Mouse (Mus musculus) CH12.LX (cell line): ENCODE results near the gene Npw. TPM values are rescaled to one million over a fixed set of nuclear protein-coding genes. Genes with fewer than 3 reads are reported as not detected.

Experiments used
- DNase-seq: peaks from one replicate; pipeline ENCODE4 v3.0.0-alpha.2; 2013; ENCODE audit errors: extremely low read depth
- H3K27ac ChIP-seq: 2 replicates; pipeline ENCODE4 v1.5.1; 2012; ENCODE audit warnings: low read depth, mild to moderate bottlenecking, control low read depth, moderate library complexity; ENCODE audit not compliant: insufficient read depth
- H3K27me3 ChIP-seq: replicated peaks from 2 replicates; pipeline ENCODE3; 2012; ENCODE audit warnings: inconsistent platforms
- H3K36me3 ChIP-seq, 2 experiments: replicated peaks in 1 of 2; 2 replicates each; pipeline versions ENCODE3 to v1.6.1; 2012; ENCODE audit warnings: inconsistent platforms in 1 of 2, low read length in 1 of 2, mild to moderate bottlenecking in 1 of 2, mixed read lengths in 1 of 2, moderate library complexity in 1 of 2; ENCODE audit not compliant: control insufficient read depth in 1 of 2, insufficient read depth in 1 of 2
- H3K4me1 ChIP-seq, 2 experiments: 2 replicates each; pipeline ENCODE4 v1.6.1; 2012; ENCODE audit warnings: inconsistent platforms in 1 of 2, moderate library complexity in 1 of 2; ENCODE audit not compliant: insufficient read depth in 2 of 2, control insufficient read depth in 1 of 2
- H3K4me2 ChIP-seq: 2 replicates; pipeline ENCODE4 v1.6.1; 2012; ENCODE audit warnings: low read depth, mild to moderate bottlenecking, control low read depth; ENCODE audit not compliant: poor library complexity, insufficient read depth, severe bottlenecking
- H3K4me3 ChIP-seq, 3 experiments: fragments of 150-350 bp in 1 of 3; sonication (generic) in 1 of 3; replicated peaks in 1 of 3; 2 replicates each; pipeline versions ENCODE3 to v1.5.1; 2011 to 2012; ENCODE audit warnings: low read depth in 2 of 3, low read length in 2 of 3, mild to moderate bottlenecking in 2 of 3, moderate library complexity in 2 of 3, control low read depth in 1 of 3, improper control_type of control experiment in 1 of 3, inconsistent platforms in 1 of 3, mixed read lengths in 1 of 3; ENCODE audit not compliant: poor library complexity in 1 of 3
- H3K79me2 ChIP-seq: replicated peaks from 2 replicates; pipeline ENCODE4 v1.6.1; 2012; ENCODE audit warnings: mild to moderate bottlenecking, moderate library complexity; ENCODE audit not compliant: control insufficient read depth, poor library complexity, insufficient read depth, severe bottlenecking; ENCODE audit errors: extremely low read depth
- H3K9ac ChIP-seq: 2 replicates; pipeline ENCODE4 v1.6.1; 2012; ENCODE audit warnings: low read depth, mild to moderate bottlenecking, control low read depth, moderate library complexity; ENCODE audit not compliant: insufficient read depth
- H3K9me3 ChIP-seq: replicated peaks from 2 replicates; pipeline ENCODE3; 2012; ENCODE audit warnings: low read length, inconsistent platforms, mixed read lengths
- BHLHE40 ChIP-seq: IDR thresholded peaks from 2 replicates; pipeline ENCODE4 v1.6.1; 2011; ENCODE audit warnings: mild to moderate bottlenecking, low read depth, low read length, improper control_type of control experiment
- CHD1 ChIP-seq: IDR thresholded peaks from 2 replicates; pipeline ENCODE4 v1.6.1; 2012; ENCODE audit warnings: low read depth, low read length, improper control_type of control experiment, inconsistent platforms
- CHD2 ChIP-seq: IDR thresholded peaks from 2 replicates; pipeline ENCODE4 v1.6.1; 2011; ENCODE audit warnings: low read length, improper control_type of control experiment
- CTCF ChIP-seq, 2 experiments: IDR thresholded peaks in 1 of 2; conservative IDR thresholded peaks in 1 of 2; 2 replicates each; pipeline ENCODE4 v1.5.1; 2011 to 2012; ENCODE audit warnings: low read depth in 2 of 2, low read length in 2 of 2, improper control_type of control experiment in 1 of 2, inconsistent platforms in 1 of 2, mild to moderate bottlenecking in 1 of 2, moderate library complexity in 1 of 2
- E2F4 ChIP-seq: IDR thresholded peaks from 2 replicates; pipeline ENCODE4 v1.6.1; 2011; ENCODE audit warnings: low read depth, low read length, improper control_type of control experiment; ENCODE audit not compliant: insufficient replicate concordance
- ELF1 ChIP-seq: IDR thresholded peaks from 2 replicates; pipeline ENCODE4 v1.6.1; 2014; ENCODE audit warnings: low read depth, mild to moderate bottlenecking, inconsistent platforms, low read length, improper control_type of control experiment
- EP300 ChIP-seq: IDR thresholded peaks from 2 replicates; pipeline ENCODE4 v1.6.1; 2011; ENCODE audit warnings: low read length, improper control_type of control experiment
- ETS1 ChIP-seq: conservative IDR thresholded peaks from 2 replicates; pipeline ENCODE4 v1.6.1; 2012; ENCODE audit warnings: low read depth, mild to moderate bottlenecking, inconsistent platforms, low read length, improper control_type of control experiment, moderate library complexity
- GABPA ChIP-seq: IDR thresholded peaks from 2 replicates; pipeline ENCODE4 v1.6.1; 2012; ENCODE audit warnings: low read depth, low read length, improper control_type of control experiment, inconsistent platforms; ENCODE audit not compliant: insufficient replicate concordance
- HCFC1 ChIP-seq: IDR thresholded peaks from 2 replicates; pipeline ENCODE4 v1.6.1; 2012; ENCODE audit warnings: low read depth, mild to moderate bottlenecking, inconsistent platforms, low read length, improper control_type of control experiment
- IRF4 ChIP-seq: IDR thresholded peaks from 2 replicates; pipeline ENCODE4 v1.6.1; 2014; ENCODE audit warnings: low read depth, mild to moderate bottlenecking, inconsistent platforms, low read length, improper control_type of control experiment
- JUN ChIP-seq: IDR thresholded peaks from 2 replicates; pipeline ENCODE4 v1.6.1; 2011; ENCODE audit warnings: low read depth, mild to moderate bottlenecking, low read length, improper control_type of control experiment, moderate library complexity; ENCODE audit not compliant: insufficient read depth
- JUND ChIP-seq: conservative IDR thresholded peaks from 2 replicates; pipeline ENCODE4 v1.6.1; 2011; ENCODE audit warnings: low read depth, low read length, improper control_type of control experiment
- KAT2A ChIP-seq: IDR thresholded peaks from 2 replicates; pipeline ENCODE4 v1.6.1; 2012; ENCODE audit warnings: low read length, improper control_type of control experiment, inconsistent platforms; ENCODE audit not compliant: insufficient replicate concordance
- MAFK ChIP-seq: IDR thresholded peaks from 2 replicates; pipeline ENCODE4 v1.6.1; 2011; ENCODE audit warnings: low read length, improper control_type of control experiment; ENCODE audit not compliant: insufficient replicate concordance
- MAX ChIP-seq: IDR thresholded peaks from 2 replicates; pipeline ENCODE4 v1.6.1; 2011; ENCODE audit warnings: low read length, improper control_type of control experiment
- MAZ ChIP-seq: IDR thresholded peaks from 2 replicates; pipeline ENCODE4 v1.6.1; 2012; ENCODE audit warnings: low read depth, mild to moderate bottlenecking, inconsistent platforms, low read length, improper control_type of control experiment, moderate library complexity
- MEF2A ChIP-seq: IDR thresholded peaks from 2 replicates; pipeline ENCODE4 v1.6.1; 2014; ENCODE audit warnings: low read depth, mild to moderate bottlenecking, inconsistent platforms, low read length, improper control_type of control experiment, borderline replicate concordance
- MXI1 ChIP-seq: IDR thresholded peaks from 2 replicates; pipeline ENCODE4 v1.6.1; 2011; ENCODE audit warnings: mild to moderate bottlenecking, low read depth, low read length, improper control_type of control experiment
- MYC ChIP-seq: IDR thresholded peaks from 2 replicates; pipeline ENCODE4 v1.6.1; 2011; ENCODE audit warnings: low read depth, mild to moderate bottlenecking, improper control_type of control experiment, low read length
- NELFE ChIP-seq: IDR thresholded peaks from 2 replicates; pipeline ENCODE4 v1.6.1; 2011; ENCODE audit warnings: low read depth, low read length, improper control_type of control experiment
- NRF1 ChIP-seq: IDR thresholded peaks from 2 replicates; pipeline ENCODE4 v1.6.1; 2014; ENCODE audit warnings: low read depth, mild to moderate bottlenecking, inconsistent platforms, low read length, improper control_type of control experiment, moderate library complexity
- PAX5 ChIP-seq: IDR thresholded peaks from 2 replicates; pipeline ENCODE4 v1.6.1; 2012; ENCODE audit warnings: low read length, inconsistent platforms, mixed read lengths
- POLR2A ChIP-seq: IDR thresholded peaks from 2 replicates; pipeline ENCODE4 v1.6.1; 2011; ENCODE audit warnings: low read depth, mild to moderate bottlenecking, improper control_type of control experiment, low read length
- POLR2AphosphoS2 ChIP-seq: IDR thresholded peaks from 2 replicates; pipeline ENCODE4 v1.6.1; 2011; ENCODE audit warnings: low read depth, low read length, improper control_type of control experiment
- RAD21 ChIP-seq: IDR thresholded peaks from 2 replicates; pipeline ENCODE4 v1.6.1; 2011; ENCODE audit warnings: low read depth, mild to moderate bottlenecking, low read length, improper control_type of control experiment, moderate library complexity
- RCOR1 ChIP-seq: conservative IDR thresholded peaks from 2 replicates; pipeline ENCODE4 v1.6.1; 2012; ENCODE audit warnings: low read depth, mild to moderate bottlenecking, inconsistent platforms, low read length, improper control_type of control experiment
- SIN3A ChIP-seq: IDR thresholded peaks from 2 replicates; pipeline ENCODE4 v1.6.1; 2012; ENCODE audit warnings: low read length, improper control_type of control experiment, inconsistent platforms
- SMC3 ChIP-seq: IDR thresholded peaks from 2 replicates; pipeline ENCODE4 v1.6.1; 2011; ENCODE audit warnings: low read depth, low read length, improper control_type of control experiment
- TBP ChIP-seq: conservative IDR thresholded peaks from 2 replicates; pipeline ENCODE4 v1.6.1; 2011; ENCODE audit warnings: low read depth, low read length, improper control_type of control experiment
- TCF12 ChIP-seq: IDR thresholded peaks from 2 replicates; pipeline ENCODE4 v1.6.1; 2014; ENCODE audit warnings: low read depth, mild to moderate bottlenecking, inconsistent platforms, low read length, improper control_type of control experiment
- UBTF ChIP-seq: IDR thresholded peaks from 2 replicates; pipeline ENCODE4 v1.6.1; 2012; ENCODE audit warnings: low read depth, mild to moderate bottlenecking, inconsistent platforms, low read length, improper control_type of control experiment, moderate library complexity
- USF1 ChIP-seq: IDR thresholded peaks from 2 replicates; pipeline ENCODE4 v1.6.1; 2014; ENCODE audit warnings: low read depth, mild to moderate bottlenecking, inconsistent platforms, low read length, improper control_type of control experiment
- USF2 ChIP-seq: conservative IDR thresholded peaks from 2 replicates; pipeline ENCODE4 v1.6.1; 2011; ENCODE audit warnings: low read depth, low read length, improper control_type of control experiment
- ZC3H11A ChIP-seq: IDR thresholded peaks from 2 replicates; pipeline ENCODE4 v1.6.1; 2012; ENCODE audit warnings: low read depth, mild to moderate bottlenecking, inconsistent platforms, low read length, improper control_type of control experiment
- ZKSCAN1 ChIP-seq: IDR thresholded peaks from 2 replicates; pipeline ENCODE4 v1.6.1; 2012; ENCODE audit warnings: low read depth, inconsistent platforms, low read length, improper control_type of control experiment, borderline replicate concordance
- ZMIZ1 ChIP-seq: IDR thresholded peaks from 2 replicates; pipeline ENCODE4 v1.6.1; 2012; ENCODE audit warnings: low read depth, mild to moderate bottlenecking, inconsistent platforms, low read length, improper control_type of control experiment
- ZNF384 ChIP-seq: IDR thresholded peaks from 2 replicates; pipeline ENCODE4 v1.6.1; 2012; ENCODE audit warnings: low read depth, low read length, improper control_type of control experiment, inconsistent platforms
- dilution Hi-C: fragments of 300-500 bp; cut with MboI; formaldehyde crosslinking; loops from 2 replicates; pipeline ENCODE4 v1.14.3; 2020; ENCODE audit warnings: low sequenced_read_pairs; ENCODE audit not compliant: extremely low pct_unique_long_range_greater_than_20kb, extremely low pct_ligation_motif_present
- in situ Hi-C: fragments of 300-500 bp; cut with MboI; formaldehyde crosslinking; loops from 3 replicates; pipeline ENCODE4 v1.14.3; 2019; ENCODE audit warnings: low sequenced_read_pairs, low pct_ligation_motif_present, low pct_unique_long_range_greater_than_20kb, mixed read lengths
- polyA plus RNA-seq: library from polyadenylated mRNA; unstranded; fragments of >175 nt; gene quantifications from 2 replicates; pipeline ENCODE4 v1.2.1, GENCODE M21; 2012; ENCODE audit warnings: low read depth; ENCODE audit not compliant: insufficient read length
- total RNA-seq, 2 experiments: library from RNA; depleted of rRNA; stranded (reverse); fragments of 300-350 nt in 1 of 2; fragments of >200 nt in 1 of 2; gene quantifications; 2 replicates each; pipeline ENCODE4 v1.2.3; 2012 to 2014

Npw gene
- total and polyA plus RNA-seq, 3 experiments: not detected

DNA sequence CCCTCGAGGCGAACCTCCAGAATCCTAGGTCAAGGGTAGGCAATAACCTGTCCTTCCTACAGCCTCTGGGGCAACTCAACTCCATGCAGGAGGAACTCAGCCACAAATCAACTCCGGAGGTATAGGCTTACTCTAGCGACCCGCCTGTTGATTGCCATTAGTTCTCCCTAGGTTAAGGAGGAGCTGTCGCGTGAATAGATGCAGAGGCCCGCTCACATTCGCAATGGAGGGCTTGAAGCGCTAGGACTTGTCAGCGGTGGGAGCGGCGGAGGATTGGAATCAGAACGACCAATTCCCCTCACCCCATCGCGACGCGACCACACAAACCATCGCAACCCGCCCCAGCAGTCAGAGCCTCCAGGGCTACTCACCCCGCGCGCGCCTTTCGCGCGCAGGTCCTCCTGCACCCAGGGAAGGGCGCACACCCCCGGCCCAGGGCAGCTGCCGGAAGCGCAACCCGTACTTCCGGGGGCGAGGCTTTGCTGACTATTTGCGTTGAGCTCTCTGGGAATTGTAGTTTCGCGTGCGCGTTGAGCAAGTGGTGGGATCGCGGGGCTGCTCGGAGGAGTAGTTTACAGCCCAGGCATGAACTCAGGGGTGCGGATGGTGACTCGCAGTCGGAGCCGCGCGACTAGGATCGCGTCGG, 26.0 kb downstream of the Npw start, which contains the start of the genes Tsc2 and Nthl1:
Tsc2 (minus strand) TSS at position 464 of the 646 bp plus-strand sequence.
Nthl1 (plus strand) TSS at position 514 of the 646 bp plus-strand sequence.
- Histone ChIP-seq H3K27me3 (no peaks in the 10 kb centered on the region), H3K36me3 (peaks cover 20 to 66% of the 10 kb centered on the region in 2 experiments), H3K9me3 (no peaks in the 10 kb centered on the region), H3K4me1 (peaks cover 6 to 53% of the 10 kb centered on the region in 2 experiments; a peak in 3 of 4 replicates), H3K4me3 (peak within 1 kb of the TSS; percentile 61 to 83 (median 80)), H3K79me2 (no peaks in the 10 kb centered on the region), H3K27ac (no peak within 1 kb of the TSS), H3K9ac (peak within 1 kb of the TSS; percentile 79), H3K4me2 (peak within 1 kb of the TSS; percentile 83)
- in situ Hi-C loops (no loop called here), dilution Hi-C loops (no loop called here)
- TF ChIP-seq JUND: no peak
- TF ChIP-seq POLR2A: peak; percentile 88
- peak; percentile 95 for TF ChIP-seq MAZ
- TF ChIP-seq MAX: no peak
- no peak for TF ChIP-seq SMC3
- 0 out of 2 replicates have a peak, but pooled peaks have one; percentile 32 for TF ChIP-seq MYC
- TF ChIP-seq ELF1: peak; percentile 85
- peak; percentile 98 for TF ChIP-seq HCFC1
- TF ChIP-seq ZC3H11A: no peak
- TF ChIP-seq NRF1: peak; percentile 73
- TF ChIP-seq GABPA: peak; percentile 48; the same call in 1 of the 2 replicates
- TF ChIP-seq MEF2A: no peak
- TF ChIP-seq USF1: no peak
- TF ChIP-seq TCF12: peak; percentile 75
- TF ChIP-seq USF2: no peak
- TF ChIP-seq E2F4: no peak
- TF ChIP-seq NELFE: peak; percentile 85
- TF ChIP-seq IRF4: 0 out of 2 replicates have a peak, but pooled peaks have one; percentile 33
- peak; percentile 90; the same call in 1 of the 2 replicates for TF ChIP-seq KAT2A
- no peak for TF ChIP-seq UBTF
- TF ChIP-seq RAD21: no peak
- TF ChIP-seq PAX5: no peak
- no peak for TF ChIP-seq RCOR1
- TF ChIP-seq MXI1: peak; percentile 87
- TF ChIP-seq CHD1: no peak
- no peak for TF ChIP-seq TBP
- TF ChIP-seq POLR2AphosphoS2: peak; percentile 30; the same call in 1 of the 2 replicates
- no peak for TF ChIP-seq ZNF384
- TF ChIP-seq BHLHE40: no peak
- no peak for TF ChIP-seq ZKSCAN1
- no peak for TF ChIP-seq CTCF (conservative IDR thresholded peaks at IDR 0.05 in 1 of 2, IDR thresholded peaks at IDR 0.05 in 1 of 2; ENCODE audit: low read depth in 2 of 2, low read length in 2 of 2)
- 0 out of 2 replicates have a peak, but pooled peaks have one; percentile 11 for TF ChIP-seq MAFK
- peak; percentile 8; the same call in 1 of the 2 replicates for TF ChIP-seq CHD2
- peak; percentile 99 for TF ChIP-seq SIN3A
- no peak for TF ChIP-seq ETS1
- no peak for TF ChIP-seq JUN
- no peak for TF ChIP-seq EP300
- no peak; the same call in 1 of the 2 replicates for TF ChIP-seq ZMIZ1
- peak; percentile 81 for DNase-seq
